In the genomic region with DNA sequence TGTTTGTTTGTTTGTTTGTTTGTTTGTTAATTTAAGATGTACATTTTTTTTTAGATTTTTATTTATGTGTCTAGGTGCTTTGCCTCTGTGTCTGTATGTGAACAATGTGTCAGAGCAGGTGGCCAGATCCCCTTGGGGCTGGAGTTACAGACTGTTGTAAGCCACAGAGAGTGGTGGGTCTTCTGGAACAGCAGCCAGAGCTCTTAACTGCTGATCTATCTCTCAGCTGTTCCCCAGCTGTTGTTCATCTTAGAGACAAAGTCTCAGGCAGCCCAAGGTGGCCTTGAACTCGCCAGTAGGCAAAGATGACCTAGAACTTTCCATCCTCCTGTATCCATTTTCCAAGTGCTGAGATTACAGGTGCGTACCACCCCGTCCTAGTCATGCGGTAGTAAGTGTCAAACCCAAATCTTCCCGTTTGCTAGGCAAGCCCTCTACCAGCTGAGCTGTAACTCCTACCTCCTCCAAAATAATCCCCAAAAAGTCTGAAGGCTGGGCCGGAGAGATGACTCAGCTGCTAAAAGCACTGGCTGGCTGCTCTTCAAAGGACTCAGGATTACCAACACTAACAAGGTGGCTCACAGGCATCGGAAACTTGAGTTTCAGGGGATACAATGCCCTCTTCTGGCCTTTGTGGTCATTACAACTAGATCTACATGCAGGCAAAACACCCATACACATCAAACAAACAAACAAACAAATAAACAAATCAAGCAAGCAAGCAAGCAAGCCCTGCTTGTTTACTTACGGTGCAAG, we compare ENCODE assay signal across 8 mouse cellular contexts. TPM values are rescaled to one million over a fixed set of nuclear protein-coding genes. Genes with fewer than 3 reads are reported as not detected.
A peak's percentile ranks its signal among the peaks of the same experiment; 100 is the strongest.
DNase-seq lines count a peak whose midpoint lies in the region; ATAC-seq lines count a peak whose summit lies in the region.

No protein-coding gene starts in this region.

- no peak overlapping the region for H3K4me2 ChIP-seq in liver, embryonic 11.5 days

- H3K9me3 ChIP-seq in liver, embryonic 11.5 days (ENCODE audit: control insufficient read depth, low read length), result no peaks in the 10 kb centered on the region

- no peaks in the 10 kb centered on the region for H3K27me3 ChIP-seq in liver, embryonic 11.5 days (replicated peaks; ENCODE audit: control insufficient read depth, insufficient read depth, low read length)

- no peak overlapping the region for H3K27ac ChIP-seq in liver, embryonic 11.5 days (ENCODE audit: low read depth, low read length)

- DNase-seq in liver, result peak; percentile 56
- no peak for DNase-seq in liver, embryonic 11.5 days (ENCODE audit: low spot score)
- peak; percentile 89 for DNase-seq in NIH3T3 (ENCODE audit: low read depth)
- peak; percentile 89 for DNase-seq in cerebellum, adult 9-10 months
- peak; percentile 28 for DNase-seq in gastrocnemius, postnatal 25 days
- DNase-seq in layer of hippocampus, adult 9-11 months, result peak; percentile 68
- DNase-seq in lung, postnatal 36 days, result peak; percentile 91
- peak; percentile 68 to 77 for DNase-seq in spleen, postnatal 4 days (ENCODE audit: low spot score in 2 of 2)

- ATAC-seq in liver, embryonic 11.5 days (replicated peaks; ENCODE audit: low FRiP score), result no peak

- no peak overlapping the region for H3K4me3 ChIP-seq in liver, embryonic 11.5 days (ENCODE audit: low read depth, low read length)

- H3K36me3 ChIP-seq in liver, embryonic 11.5 days (ENCODE audit: control insufficient read depth, insufficient read depth, low read length), result no peaks in the 10 kb centered on the region

- 0 out of 2 replicates have a peak, but pooled peaks cover 2% of the 10 kb centered on the region for H3K4me1 ChIP-seq in liver, embryonic 11.5 days (replicated peaks; ENCODE audit: control insufficient read depth, insufficient read depth, low read length)

- no peak overlapping the region for H3K9ac ChIP-seq in liver, embryonic 11.5 days (ENCODE audit: low read depth, low read length)

- 44% methylated on average over 8 of the region's 8 CpGs for WGBS in liver, embryonic 11.5 days

RNA-seq across cellular contexts. Expression of gene Stau1, which starts 8.2 kb away (rescaled TPM):
- polyA plus RNA-seq in liver, embryonic 11.5 days (2014; fragmentation: Nextera tagmentation; extraction: Ambion mirVana), result 57.1 and 59.5 TPM in 2 replicates
- 10 to 100 TPM; 30.4 to 32.3 TPM for total RNA-seq in gastrocnemius, postnatal 25 days (2021)

RNA-seq across cellular contexts. Expression of gene Ddx27, which starts 10.7 kb away (rescaled TPM):
- 102 and 103 TPM in 2 replicates for polyA plus RNA-seq in liver, embryonic 11.5 days (2014; fragmentation: Nextera tagmentation; extraction: Ambion mirVana)
- total RNA-seq in gastrocnemius, postnatal 25 days (2021), result 1 to 10 TPM; 5.5 to 6.8 TPM

RNA-seq across cellular contexts. Expression of gene Znfx1, which starts 58.5 kb away (rescaled TPM):
- 10.1 and 11.2 TPM in 2 replicates for polyA plus RNA-seq in liver, embryonic 11.5 days (2014; fragmentation: Nextera tagmentation; extraction: Ambion mirVana)
- total RNA-seq in gastrocnemius, postnatal 25 days (2021), result 10 to 100 TPM; 19.3 to 21.6 TPM
